Mouse (Mus musculus) left cerebral cortex, adult 18-20 months (tissue): ENCODE data around the gene Magi1. TPM values are rescaled to one million over a fixed set of nuclear protein-coding genes. Genes with fewer than 3 reads are reported as not detected.

Experiments
- DNase-seq, 2 experiments: peaks; one replicate each; pipeline ENCODE4 v3.0.0; 2021 to 2022; ENCODE audit warnings: low spot score in 2 of 2, mixed read lengths in 1 of 2
- total RNA-seq, 2 experiments: library from RNA; stranded (reverse); gene quantifications; 2 replicates each; pipeline ENCODE4 v1.2.3; 2021

The Magi1 gene
- total RNA-seq, 2 experiments from 2014 or later, result 71.0 to 87.5 TPM

DNA sequence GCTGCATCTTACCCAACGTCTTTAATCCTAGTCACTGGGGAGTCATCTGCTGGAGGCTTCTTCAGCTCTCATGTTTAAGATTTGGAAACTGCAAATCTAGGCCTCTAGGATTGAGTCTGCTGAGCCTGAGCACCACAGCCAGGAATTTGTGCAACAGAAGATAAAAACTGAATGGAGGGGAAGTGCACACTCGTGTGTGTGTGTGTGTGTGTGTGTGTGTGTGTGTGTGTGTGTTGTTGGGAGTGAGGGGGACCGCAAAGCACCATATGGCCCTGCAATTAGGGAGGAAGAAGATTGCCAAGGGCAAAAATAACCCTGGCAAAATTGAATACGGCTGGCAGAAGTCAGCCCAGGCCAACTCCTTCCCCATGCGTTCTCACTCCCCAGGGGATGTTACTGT, 439.1 kb downstream of the Magi1 start:
- DNase-seq, result no peak

- no peak for DNase-seq
Observed at GRCm38 (mm10) chr6:93838398-93838797, 445.3 kb downstream of the Magi1 start.

GRCm38 (mm10) chr6:93836585-93836984, 447.1 kb downstream of the Magi1 start:
- DNase-seq, result no peak

DNA sequence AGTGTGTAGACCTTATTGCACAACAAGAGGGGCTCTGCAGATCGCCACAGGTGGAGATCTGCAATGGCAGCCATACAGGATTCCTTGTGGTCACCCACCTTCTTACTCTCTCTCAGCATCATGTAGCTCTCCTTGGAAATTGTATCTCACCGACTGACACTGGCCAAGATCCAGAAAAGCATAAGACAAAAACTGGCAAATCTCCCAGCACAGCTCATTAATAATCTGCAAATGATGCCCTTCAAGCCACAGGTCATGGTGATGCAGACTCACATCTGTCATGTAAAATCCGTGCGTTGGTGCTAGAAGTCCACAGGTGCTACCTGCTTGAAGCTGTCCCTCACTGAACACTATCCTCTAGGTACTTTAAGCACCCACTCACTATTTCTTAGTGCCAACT, 448.5 kb downstream of the Magi1 start:
- no peak for DNase-seq

GRCm38 (mm10) chr6:93828262-93828661, 455.5 kb downstream of the Magi1 start:
- no peak for DNase-seq

- no peak for DNase-seq
Observed at GRCm38 (mm10) chr6:93826875-93827274, 456.8 kb downstream of the Magi1 start.

- no peak for DNase-seq
Observed at GRCm38 (mm10) chr6:93822221-93822897, 461.4 kb downstream of the Magi1 start.

GRCm38 (mm10) chr6:93821512-93821911, 462.2 kb downstream of the Magi1 start:
- DNase-seq, result no peak

DNA sequence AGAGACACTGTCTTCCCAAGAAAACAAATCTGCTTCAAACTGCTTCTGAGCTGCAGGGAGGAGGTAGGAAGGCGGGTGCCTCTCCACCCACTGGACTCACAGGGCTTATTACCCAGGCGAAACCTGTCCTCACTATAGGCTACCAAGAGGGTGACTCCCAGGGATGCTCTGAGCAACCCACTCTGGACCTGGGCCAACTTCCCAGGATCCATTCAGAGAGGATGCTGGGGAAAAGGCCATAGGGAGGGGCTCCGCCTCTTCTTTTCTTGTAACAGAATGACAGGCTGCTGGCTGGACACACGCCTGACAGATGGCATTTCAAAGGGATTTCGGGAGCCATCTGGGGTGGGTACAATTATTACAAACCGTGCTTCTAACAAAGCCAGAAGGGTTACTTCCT, 463.8 kb downstream of the Magi1 start:
- DNase-seq, result peak; percentile 64 to 77

DNA sequence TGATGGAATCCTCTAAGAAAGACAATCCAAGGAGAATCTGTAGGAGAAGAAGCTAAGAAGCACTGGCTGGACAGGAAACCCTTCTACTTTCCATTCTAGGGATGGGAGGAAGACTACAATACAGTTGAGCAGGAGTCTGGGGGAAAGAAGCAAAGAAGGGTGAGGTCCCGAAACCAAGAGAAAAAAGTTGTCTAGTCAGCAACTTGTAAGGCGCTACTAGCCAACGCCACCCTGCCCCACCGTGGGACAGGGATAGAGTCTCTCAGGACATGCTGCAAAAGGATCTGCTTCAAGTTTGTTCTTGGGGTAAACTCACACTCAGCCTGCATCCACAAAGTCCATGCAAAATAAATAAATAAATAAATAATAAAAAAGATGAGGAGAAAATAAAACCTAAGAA, 464.4 kb downstream of the Magi1 start:
- no peak for DNase-seq

DNA sequence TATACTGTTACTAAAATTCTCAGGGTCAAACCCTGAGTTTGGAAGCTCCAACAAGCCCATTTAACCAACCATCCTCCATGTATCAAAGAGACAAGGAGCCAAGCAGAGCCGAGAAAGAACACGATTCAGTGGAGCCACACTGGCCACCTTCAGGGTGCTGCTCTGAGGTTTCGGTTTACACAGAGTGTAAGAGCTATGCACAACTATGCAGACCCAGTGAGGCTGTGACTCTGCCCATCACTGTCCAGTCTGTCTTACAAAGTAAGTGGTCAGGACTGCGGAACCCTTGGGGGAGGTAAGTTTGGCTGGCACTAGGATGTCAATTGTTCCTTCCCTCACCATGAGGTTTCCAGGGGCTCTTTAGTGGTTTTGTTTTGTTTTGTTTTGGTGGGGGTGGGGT, 465.2 kb downstream of the Magi1 start:
- no peak for DNase-seq

- DNase-seq, result no peak
Observed at GRCm38 (mm10) chr6:93805407-93805936, 478.2 kb downstream of the Magi1 start.

DNA sequence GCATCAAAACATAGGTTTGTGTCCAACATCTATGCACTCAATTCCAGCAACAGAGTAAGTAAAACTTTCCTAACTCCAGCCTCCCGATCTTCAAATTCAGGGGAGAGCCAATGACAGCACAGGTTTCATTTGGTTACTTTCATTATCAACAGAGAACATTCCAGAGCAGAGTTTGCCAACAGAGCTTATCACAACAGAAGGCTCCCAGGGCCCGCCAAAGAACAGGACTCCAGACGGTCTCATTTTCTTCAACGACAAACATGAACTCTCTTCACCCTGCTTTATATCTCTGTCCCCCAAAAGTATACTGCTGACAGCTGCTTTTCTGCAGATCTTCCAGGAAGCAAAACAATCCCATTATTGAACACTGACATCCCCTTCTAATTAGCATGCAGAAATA, 481.3 kb downstream of the Magi1 start:
- DNase-seq, result no peak

- no peak for DNase-seq
Observed at GRCm38 (mm10) chr6:93800465-93800864, 483.3 kb downstream of the Magi1 start.

- no peak for DNase-seq
Observed at GRCm38 (mm10) chr6:93792309-93793215, 491.2 kb downstream of the Magi1 start.

DNA sequence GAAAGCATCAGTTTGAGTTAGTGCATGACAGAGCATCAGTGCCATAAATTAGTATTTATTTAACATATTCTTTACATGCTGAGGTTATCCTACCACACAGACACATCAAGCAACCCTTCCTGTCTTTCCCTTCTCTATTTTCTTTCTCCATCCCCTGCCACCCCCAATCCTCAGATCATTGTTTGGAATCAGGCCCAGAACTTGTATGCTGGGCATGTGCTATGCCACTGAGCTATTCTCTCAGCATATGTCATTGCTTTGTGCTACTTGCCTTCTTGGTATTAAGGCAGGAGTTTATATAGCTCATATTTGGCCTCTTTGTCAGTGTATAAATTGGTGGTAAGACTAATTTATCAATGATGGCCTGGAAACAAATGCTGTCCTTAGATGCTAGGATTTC, 494.0 kb downstream of the Magi1 start:
- DNase-seq, result no peak

DNA sequence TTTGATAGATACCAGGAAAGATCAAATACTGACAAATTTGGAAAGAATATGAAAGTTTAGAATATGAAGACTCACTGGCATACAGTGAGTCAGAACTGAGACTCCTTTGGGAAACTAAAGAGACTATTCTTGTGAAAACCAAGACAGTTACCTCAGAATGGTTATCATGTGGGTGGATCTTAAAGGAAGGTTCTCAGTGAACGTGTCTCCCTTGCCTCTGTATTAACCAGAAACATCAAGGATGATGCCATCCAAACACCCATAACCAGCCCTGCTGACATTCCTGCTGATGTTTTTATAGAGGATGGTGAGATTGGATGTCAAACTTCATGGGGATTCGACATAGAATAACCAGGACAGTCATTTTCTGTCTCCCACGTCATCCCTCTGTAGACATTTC, 496.7 kb downstream of the Magi1 start:
- DNase-seq, result no peak

- no peak for DNase-seq
Observed at GRCm38 (mm10) chr6:93786220-93786619, 497.5 kb downstream of the Magi1 start.

- DNase-seq, result no peak
Observed at GRCm38 (mm10) chr6:93771081-93771480, 512.6 kb downstream of the Magi1 start.

DNA sequence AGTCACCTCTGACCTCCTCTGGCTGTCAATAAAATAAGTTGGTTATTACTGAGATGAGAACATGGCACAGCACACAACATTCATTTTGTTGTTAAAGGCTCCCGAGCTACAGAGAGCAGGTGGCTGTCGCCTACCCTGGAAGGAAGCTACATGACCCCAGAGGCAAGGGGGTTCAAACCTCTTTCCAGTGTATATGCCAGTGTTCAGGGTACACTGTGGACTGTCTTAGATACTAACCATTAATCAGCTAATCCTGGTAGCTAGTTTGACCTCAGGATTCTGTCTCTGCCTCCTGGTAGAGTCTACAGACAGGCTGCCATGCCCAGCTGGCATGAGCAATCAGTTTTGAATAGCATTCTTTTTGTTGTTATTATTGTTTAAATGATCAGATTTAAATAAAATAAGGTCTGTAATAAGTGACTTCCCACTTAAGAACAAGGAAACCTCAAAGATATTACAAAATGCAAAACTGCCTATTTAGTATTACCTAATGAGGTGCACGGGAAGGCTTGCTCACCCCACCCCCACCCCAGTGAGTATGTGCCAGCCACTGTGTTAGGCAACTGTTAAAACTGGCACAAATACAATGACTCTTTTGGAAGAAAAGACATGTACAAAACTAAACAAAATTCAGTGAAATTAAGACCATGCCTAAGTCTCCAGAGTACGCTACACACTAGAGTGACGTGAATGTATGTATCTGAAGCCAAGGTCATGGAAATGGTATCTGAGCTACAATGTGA, 513.3 kb downstream of the Magi1 start:
- no peak for DNase-seq

GRCm38 (mm10) chr6:93758114-93758513, 525.6 kb downstream of the Magi1 start:
- DNase-seq, result no peak
